Mouse (Mus musculus) CH12F3 (cell line): Measurements from ENCODE around the gene Gm35549.

Source experiments
- in situ Hi-C: fragments of 300-500 bp; cut with MboI; formaldehyde crosslinking; loops from 2 replicates; pipeline ENCODE4 v1.14.3; 2020; ENCODE audit warnings: low sequenced_read_pairs

The Gm35549 gene

DNA sequence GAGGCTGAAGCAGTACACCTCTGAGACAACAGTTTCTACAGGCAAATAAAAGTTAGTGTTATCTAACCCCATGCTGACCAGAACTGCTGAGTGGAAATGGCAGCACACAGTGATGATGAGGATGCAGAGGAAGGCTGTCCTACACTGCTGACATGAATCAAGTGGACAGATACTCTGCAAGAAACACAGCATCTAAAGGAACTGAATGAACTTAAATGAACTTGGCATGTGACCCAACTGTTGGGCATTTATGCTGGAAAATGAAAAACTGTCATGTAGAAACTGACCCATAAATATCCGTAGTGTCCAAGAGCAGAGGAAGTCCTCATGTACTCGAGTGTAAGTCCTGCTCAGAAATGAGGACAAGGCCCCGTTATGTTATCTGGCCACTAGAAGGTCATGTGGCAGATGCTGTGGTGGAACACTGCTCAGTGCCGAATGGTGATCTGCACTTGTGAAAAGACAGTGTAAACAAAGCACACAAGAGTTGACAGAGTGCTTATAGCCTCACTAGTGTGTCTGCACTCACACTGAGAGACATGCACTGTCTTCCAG, 13.9 kb downstream of the Gm35549 start:
- in situ Hi-C loops = no loop called here

DNA sequence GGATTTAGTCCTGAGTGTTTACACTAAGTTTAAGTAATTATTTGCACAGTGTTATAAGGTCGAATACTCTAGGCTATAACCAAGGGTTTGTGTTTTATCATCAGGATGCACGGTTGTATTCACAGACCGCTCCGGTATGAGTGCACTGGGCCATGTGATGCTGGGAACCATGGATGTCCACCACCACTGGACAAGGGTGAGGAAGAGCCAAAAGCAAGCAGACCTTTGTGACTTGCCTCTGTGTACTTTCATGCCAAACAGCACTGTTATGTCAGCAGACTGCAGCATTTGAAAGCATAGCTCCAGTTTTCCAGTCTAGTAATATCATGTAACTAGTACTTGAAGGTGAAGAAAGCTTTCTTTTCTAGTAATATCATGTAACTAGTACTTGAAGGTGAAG, 17.1 kb downstream of the Gm35549 start:
- in situ Hi-C loops = no loop called here

GRCm38 (mm10) chr9:122823374-122824017, 20.3 kb downstream of the Gm35549 start:
- in situ Hi-C loops = no loop called here

DNA sequence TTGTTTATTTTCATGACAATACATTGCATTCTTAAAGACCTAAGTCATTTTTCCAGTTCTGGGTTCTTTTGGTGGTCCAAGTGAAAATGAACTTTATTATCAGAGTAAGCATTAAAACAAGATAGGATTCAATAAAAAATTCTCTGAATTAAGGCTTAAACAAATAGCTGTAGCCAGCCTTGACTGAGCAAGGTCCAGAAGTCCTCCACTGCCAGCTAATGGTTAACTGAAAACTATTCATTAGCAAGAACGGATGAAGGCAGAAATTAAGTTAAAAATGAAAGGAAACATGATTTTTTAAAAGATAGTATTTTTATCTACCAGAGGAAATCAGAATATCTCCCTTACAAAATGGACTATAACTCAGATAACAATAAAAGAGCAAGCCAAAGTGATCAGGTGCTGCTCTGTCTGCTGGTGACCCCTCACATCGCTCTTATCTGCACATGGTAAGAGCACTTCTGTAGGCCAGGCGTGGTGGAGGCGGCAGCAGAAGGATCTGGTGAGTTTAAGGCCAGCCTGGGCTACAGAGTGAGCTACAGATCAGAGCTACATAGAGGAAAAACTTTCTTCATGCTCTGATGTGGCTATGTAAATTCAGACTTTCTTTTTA, 28.5 kb downstream of the Gm35549 start:
- in situ Hi-C loops = no loop called here

- in situ Hi-C loops = no loop called here
Measured at GRCm38 (mm10) chr9:122814775-122815174, 29.1 kb downstream of the Gm35549 start.

GRCm38 (mm10) chr9:122812386-122812785, 31.4 kb downstream of the Gm35549 start:
- in situ Hi-C loops = no loop called here

DNA sequence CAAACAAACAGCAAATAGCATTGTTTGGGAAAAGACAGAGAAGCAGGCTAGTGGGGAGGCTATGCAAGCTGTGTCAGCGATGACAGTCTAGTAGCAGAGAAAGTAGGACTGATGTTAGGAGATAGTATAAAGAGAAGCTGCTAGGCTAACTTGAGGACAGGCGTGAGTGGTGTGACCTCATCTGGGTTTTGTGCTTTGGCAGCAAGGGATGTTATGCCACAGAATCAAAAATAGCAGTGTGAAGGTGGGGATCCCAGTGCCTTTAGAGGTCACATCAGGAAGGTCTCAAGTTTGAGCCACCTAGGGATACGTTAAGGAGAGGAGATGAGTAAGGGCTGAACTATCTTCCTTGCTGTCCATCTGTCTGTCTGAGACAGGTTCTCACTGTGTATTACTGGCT, 33.6 kb downstream of the Gm35549 start:
- in situ Hi-C loops = no loop called here

GRCm38 (mm10) chr9:122807186-122807585, 36.6 kb downstream of the Gm35549 start:
- in situ Hi-C loops = no loop called here

DNA sequence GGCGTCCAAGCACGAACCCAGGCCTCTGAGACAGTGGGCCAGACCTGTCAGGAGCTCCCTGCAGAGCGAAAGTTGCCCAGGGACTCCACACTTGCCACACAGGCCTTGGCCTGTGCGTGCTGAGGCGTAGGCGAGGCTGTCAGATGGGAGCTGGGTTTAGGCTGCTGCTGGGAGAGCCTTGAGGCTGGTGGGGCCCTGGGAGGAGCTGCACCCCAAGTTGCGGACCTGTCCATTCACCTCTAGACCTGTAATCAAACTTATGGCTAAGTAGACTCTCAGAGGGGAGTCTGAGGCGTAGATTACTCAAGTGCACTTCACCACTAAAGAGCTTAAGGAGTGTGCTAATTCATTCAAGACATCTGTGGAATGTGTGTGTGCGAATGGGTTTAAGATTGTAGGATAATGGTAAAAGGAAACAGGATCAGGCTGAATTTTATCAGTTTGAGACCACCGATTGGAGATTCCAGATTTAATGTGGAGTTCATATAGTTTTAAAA, 37.9 kb downstream of the Gm35549 start:
- in situ Hi-C loops = no loop called here

GRCm38 (mm10) chr9:122805053-122805844, 38.6 kb downstream of the Gm35549 start, which contains the start of gene Tcaim:
Gene Tcaim, plus strand, starts transcription at chr9:122805539.
- in situ Hi-C loops = no loop called here

DNA sequence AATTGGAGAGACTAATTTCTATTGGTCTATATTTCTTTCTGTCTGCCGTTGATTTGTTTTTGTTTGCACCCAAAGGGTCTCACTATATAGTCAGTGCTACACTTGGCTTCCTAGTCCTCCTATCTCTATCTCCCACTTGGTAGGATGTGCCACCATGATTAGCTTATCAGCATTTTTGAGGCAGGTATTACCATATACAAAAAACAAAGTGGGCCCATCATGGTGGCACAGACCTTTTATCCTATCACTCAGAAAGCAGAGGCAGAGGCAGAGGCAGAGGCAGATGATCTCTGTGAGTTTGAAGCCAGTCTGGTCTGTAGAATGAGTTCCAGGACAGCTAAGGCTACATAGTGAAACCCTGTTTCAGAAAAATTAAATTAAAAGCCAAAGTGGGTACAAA, 57.3 kb downstream of the Gm35549 start:
- in situ Hi-C loops = no loop called here

DNA sequence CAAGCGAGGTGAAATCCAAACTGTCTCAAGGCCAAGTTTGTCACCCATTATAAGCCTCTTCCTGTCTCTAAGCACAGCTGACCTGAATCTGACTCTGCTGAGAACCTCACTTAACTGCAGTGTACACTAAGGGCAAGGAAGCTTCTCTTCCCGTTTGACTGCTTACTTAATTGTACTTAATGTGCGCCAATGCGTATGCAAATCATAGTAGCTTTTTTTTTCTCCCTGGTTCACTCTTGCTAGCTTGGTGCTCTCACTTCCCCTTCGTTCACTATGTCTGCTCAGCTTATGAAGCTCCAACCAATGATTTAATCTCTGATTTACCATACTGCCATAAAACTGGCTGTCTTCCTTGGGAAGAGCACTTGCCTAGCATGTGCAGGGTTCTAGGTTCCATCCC, 58.6 kb downstream of the Gm35549 start:
- in situ Hi-C loops = no loop called here
